Mouse (Mus musculus): ENCODE results near the gene Thnsl2. TPM values are rescaled to one million over a fixed set of nuclear protein-coding genes. Genes with fewer than 3 reads are reported as not detected.

Thnsl2 gene
- total RNA-seq, 2 experiments from 2014 or later = 4.5 to 5.4 TPM

- DNase-seq = no peak
- intact Hi-C loops (cut with DNase I) = no loop called here
Measured at GRCm38 (mm10) chr6:71143154-71143893, 915 bp downstream of the Thnsl2 start.

- DNase-seq = no peak
- intact Hi-C loops (cut with DNase I) = no loop called here
Measured at GRCm38 (mm10) chr6:71135031-71135430, 9.2 kb downstream of the Thnsl2 start.

GRCm38 (mm10) chr6:71133559-71133958 lies 10.7 kb downstream of the Thnsl2 start:
- intact Hi-C loops (cut with DNase I) = no loop called here
- DNase-seq = no peak

GRCm38 (mm10) chr6:71131038-71131437 lies 13.2 kb downstream of the Thnsl2 start:
- intact Hi-C loops (cut with DNase I) = no loop called here
- DNase-seq = no peak

- DNase-seq = no peak
- intact Hi-C loops (cut with DNase I) = no loop called here
Measured at GRCm38 (mm10) chr6:71130269-71130668, 14.0 kb downstream of the Thnsl2 start.

- no peak for DNase-seq
- intact Hi-C loops (cut with DNase I) = loop anchor here (10.0 kb wide), 1 partner anchor 324 kb away; no protein-coding TSS in a partner anchor
Measured at GRCm38 (mm10) chr6:71129071-71129470, 15.2 kb downstream of the Thnsl2 start.

GRCm38 (mm10) chr6:71126290-71126689 lies 17.9 kb downstream of the Thnsl2 start:
- intact Hi-C loops (cut with DNase I) = loop anchor here (10.0 kb wide), 1 partner anchor 321 kb away; no protein-coding TSS in a partner anchor
- DNase-seq = no peak

GRCm38 (mm10) chr6:71125043-71125893 lies 19.0 kb downstream of the Thnsl2 start:
- DNase-seq = peak; percentile 75 to 82
- intact Hi-C loops (cut with DNase I) = loop anchor here (1.0 to 10.0 kb wide), 3 partner anchors 95 to 320 kb away; no protein-coding TSS in a partner anchor

GRCm38 (mm10) chr6:71119577-71120254 lies 24.5 kb downstream of the Thnsl2 start:
- intact Hi-C loops (cut with DNase I) = loop anchor here (10.0 kb wide), 1 partner anchor 315 kb away; no protein-coding TSS in a partner anchor
- no peak for DNase-seq

GRCm38 (mm10) chr6:71111419-71112113 lies 32.7 kb downstream of the Thnsl2 start:
- intact Hi-C loops (cut with DNase I) = no loop called here
- DNase-seq = peak in 1 of 2 experiments; percentile 12

GRCm38 (mm10) chr6:71106170-71106945 lies 37.9 kb downstream of the Thnsl2 start:
- DNase-seq = no peak
- intact Hi-C loops (cut with DNase I) = no loop called here

GRCm38 (mm10) chr6:71096126-71096525 lies 48.1 kb downstream of the Thnsl2 start:
- intact Hi-C loops (cut with DNase I) = no loop called here
- DNase-seq = no peak

- intact Hi-C loops (cut with DNase I) = no loop called here
- no peak for DNase-seq
Measured at GRCm38 (mm10) chr6:71094693-71095092, 49.5 kb downstream of the Thnsl2 start.

- intact Hi-C loops (cut with DNase I) = no loop called here
- no peak for DNase-seq
Measured at GRCm38 (mm10) chr6:71093686-71094085, 50.6 kb downstream of the Thnsl2 start.

GRCm38 (mm10) chr6:71090475-71090874 lies 53.8 kb downstream of the Thnsl2 start:
- intact Hi-C loops (cut with DNase I) = no loop called here
- DNase-seq = no peak

GRCm38 (mm10) chr6:71089735-71090134 lies 54.5 kb downstream of the Thnsl2 start:
- intact Hi-C loops (cut with DNase I) = no loop called here
- no peak for DNase-seq

GRCm38 (mm10) chr6:71088992-71089391 lies 55.2 kb downstream of the Thnsl2 start:
- no peak for DNase-seq
- intact Hi-C loops (cut with DNase I) = no loop called here

GRCm38 (mm10) chr6:71083441-71083840 lies 60.8 kb downstream of the Thnsl2 start:
- intact Hi-C loops (cut with DNase I) = no loop called here

GRCm38 (mm10) chr6:71082084-71082483 lies 62.2 kb downstream of the Thnsl2 start:
- intact Hi-C loops (cut with DNase I) = no loop called here
- no peak for DNase-seq

More at GRCm38 (mm10) chr6:71083441-71083840, 60.8 kb downstream of the Thnsl2 start:
- DNase-seq = no peak
